Mouse (Mus musculus): ENCODE measurements around the gene Cd300lg. TPM values are rescaled to one million over a fixed set of nuclear protein-coding genes. Genes with fewer than 3 reads are reported as not detected.

Cd300lg gene
- polyA plus RNA-seq, 2 experiments from 2014 or later, result not detected

GRCm38 (mm10) chr11:102026694-102027360 lies 14.5 kb upstream of the Cd300lg start:
- ATAC-seq, result no peak

GRCm38 (mm10) chr11:102027361-102028017 lies 13.8 kb upstream of the Cd300lg start:
- ATAC-seq, result no peak

- no peak for ATAC-seq
Observed at GRCm38 (mm10) chr11:102028087-102028816, 13.1 kb upstream of the Cd300lg start, which contains the start of gene Mpp3. TSS of gene Mpp3 (minus strand) at chr11:102028461.

- no peak for ATAC-seq
Observed at GRCm38 (mm10) chr11:102029304-102029703, 12.0 kb upstream of the Cd300lg start.

GRCm38 (mm10) chr11:102029966-102030365 lies 11.3 kb upstream of the Cd300lg start:
- ATAC-seq, result no peak

GRCm38 (mm10) chr11:102031149-102031548 lies 10.2 kb upstream of the Cd300lg start:
- ATAC-seq, result no peak

- no peak for ATAC-seq
Observed at GRCm38 (mm10) chr11:102033055-102033591, 8.2 kb upstream of the Cd300lg start.

- no peak for ATAC-seq
Observed at GRCm38 (mm10) chr11:102034887-102035286, 6.4 kb upstream of the Cd300lg start.

- no peak for ATAC-seq
Observed at GRCm38 (mm10) chr11:102035456-102035960, 5.8 kb upstream of the Cd300lg start.

- ATAC-seq, result no peak
Observed at GRCm38 (mm10) chr11:102036336-102036735, 5.0 kb upstream of the Cd300lg start.

- no peak for ATAC-seq
Observed at GRCm38 (mm10) chr11:102037789-102038188, 3.5 kb upstream of the Cd300lg start.

- ATAC-seq, result no peak
Observed at GRCm38 (mm10) chr11:102039487-102040137, 1.7 kb upstream of the Cd300lg start.

GRCm38 (mm10) chr11:102040138-102040524 lies 1.2 kb upstream of the Cd300lg start:
- ATAC-seq, result no peak

GRCm38 (mm10) chr11:102040646-102041045 lies 663 bp upstream of the Cd300lg start:
- ATAC-seq, result no peak

GRCm38 (mm10) chr11:102042971-102043370 lies 1.7 kb downstream of the Cd300lg start:
- no peak for ATAC-seq

GRCm38 (mm10) chr11:102043381-102043780 lies 2.1 kb downstream of the Cd300lg start:
- no peak for ATAC-seq

- no peak for ATAC-seq
Observed at GRCm38 (mm10) chr11:102044691-102045212, 3.4 kb downstream of the Cd300lg start.

GRCm38 (mm10) chr11:102046607-102047006 lies 5.3 kb downstream of the Cd300lg start:
- ATAC-seq, result no peak

- no peak for ATAC-seq
Observed at GRCm38 (mm10) chr11:102049875-102050482, 8.7 kb downstream of the Cd300lg start.

- ATAC-seq, result no peak
Observed at GRCm38 (mm10) chr11:102051541-102051940, 10.2 kb downstream of the Cd300lg start.

GRCm38 (mm10) chr11:102051954-102052353 lies 10.6 kb downstream of the Cd300lg start:
- no peak for ATAC-seq

GRCm38 (mm10) chr11:102052697-102053096 lies 11.4 kb downstream of the Cd300lg start:
- no peak for ATAC-seq

All from CD4-positive, CD25-positive, alpha-beta regulatory T cell, adult 4 months (primary cell).